Mouse (Mus musculus) neural tube, embryonic 15.5 days (tissue): Measurements from ENCODE around the gene Zfp9. TPM values are rescaled to one million over a fixed set of nuclear protein-coding genes. Genes with fewer than 3 reads are reported as not detected.

Experiments used
- ATAC-seq: fragments of 200-750 bp; cut with Nextera tagmentation; 2 replicates; pipeline ENCODE4 v1.8.0; 2017; ENCODE audit warnings: mild to moderate bottlenecking, moderate TSS enrichment, moderate library complexity; ENCODE audit not compliant: low FRiP score
- H3K27ac ChIP-seq: fragments of 300-500 bp; sonication (generic); replicated peaks from 2 replicates; pipeline ENCODE4 v1.5.1; 2015; ENCODE audit warnings: mild to moderate bottlenecking, inconsistent platforms
- H3K27me3 ChIP-seq: fragments of 300-500 bp; sonication (generic); replicated peaks from 2 replicates; pipeline ENCODE4 v1.6.1; 2015; ENCODE audit warnings: inconsistent platforms
- H3K36me3 ChIP-seq: fragments of 300-500 bp; sonication (generic); 2 replicates; pipeline ENCODE4 v1.6.1; 2015; ENCODE audit warnings: inconsistent platforms
- H3K4me1 ChIP-seq: fragments of 300-500 bp; sonication (generic); 2 replicates; pipeline ENCODE4 v1.6.1; 2015; ENCODE audit warnings: inconsistent platforms
- H3K4me2 ChIP-seq: fragments of 300-500 bp; sonication (generic); 2 replicates; pipeline ENCODE4 v1.6.1; 2015; ENCODE audit warnings: inconsistent platforms, mild to moderate bottlenecking, moderate library complexity
- H3K4me3 ChIP-seq: fragments of 300-500 bp; sonication (generic); replicated peaks from 2 replicates; pipeline ENCODE4 v1.5.1; 2015; ENCODE audit warnings: mild to moderate bottlenecking, inconsistent platforms
- H3K9ac ChIP-seq: fragments of 300-500 bp; sonication (generic); replicated peaks from 2 replicates; pipeline ENCODE4 v1.6.1; 2015; ENCODE audit warnings: mild to moderate bottlenecking, inconsistent platforms
- H3K9me3 ChIP-seq: fragments of 300-500 bp; sonication (generic); replicated peaks from 2 replicates; pipeline ENCODE4 v1.6.1; 2016; ENCODE audit warnings: inconsistent platforms
- WGBS: fragments of 180-500 bp; shearing (Covaris S2); methylation state at CpG from one replicate; pipeline ENCODE4 v1.1.7; 2015; ENCODE audit warnings: mixed read lengths; 5-methylcytosine and 5-hydroxymethylcytosine counted together
- microRNA-seq: library from miRNA; unstranded; fragments of <30 nt; microRNA quantifications from one replicate; pipeline ENCODE4, GENCODE M21; 2017
- polyA plus RNA-seq: library from polyadenylated mRNA; unstranded; fragments of >200 nt; fragmentation: Nextera tagmentation; extraction: Ambion mirVana; gene quantifications from 2 replicates; pipeline ENCODE4 v1.2.1, GENCODE M21; 2015

The Zfp9 gene
- polyA plus RNA-seq, 1 experiment from 2014 or later = 12.5 TPM

DNA sequence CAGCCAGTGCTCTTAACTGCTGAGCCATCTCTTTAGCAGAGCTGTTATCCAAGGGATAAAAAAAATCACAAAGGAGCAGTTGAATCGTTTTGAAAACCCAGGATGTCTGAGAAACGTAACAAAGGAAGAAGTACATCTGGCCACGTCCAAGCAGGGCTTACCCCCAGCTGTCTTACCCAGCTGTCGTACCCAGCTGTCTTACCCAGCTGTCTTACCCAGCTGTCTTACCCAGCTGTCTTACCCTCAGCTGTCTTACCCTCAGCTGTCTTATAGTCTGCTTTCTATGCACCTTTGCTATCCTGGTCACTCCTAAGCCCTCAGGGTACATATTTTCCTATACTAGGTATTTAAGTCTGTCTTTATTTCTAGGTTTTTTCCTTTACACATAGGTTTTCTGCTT is 47.6 kb downstream of the Zfp9 start:
- Histone ChIP-seq H3K4me1 (no peaks in the 10 kb centered on the region), H3K36me3 (peaks cover 56% of the 10 kb centered on the region), H3K4me2 (no peak overlapping the region), H3K27me3 (no peaks in the 10 kb centered on the region), H3K4me3 (no peak overlapping the region), H3K27ac (no peak overlapping the region), H3K9me3 (peaks cover 8% of the 10 kb centered on the region; the same call in 1 of the 2 replicates), H3K9ac (no peak overlapping the region)
- WGBS = 90% methylated on average over 4 of the region's 4 CpGs
- no peak for ATAC-seq

DNA sequence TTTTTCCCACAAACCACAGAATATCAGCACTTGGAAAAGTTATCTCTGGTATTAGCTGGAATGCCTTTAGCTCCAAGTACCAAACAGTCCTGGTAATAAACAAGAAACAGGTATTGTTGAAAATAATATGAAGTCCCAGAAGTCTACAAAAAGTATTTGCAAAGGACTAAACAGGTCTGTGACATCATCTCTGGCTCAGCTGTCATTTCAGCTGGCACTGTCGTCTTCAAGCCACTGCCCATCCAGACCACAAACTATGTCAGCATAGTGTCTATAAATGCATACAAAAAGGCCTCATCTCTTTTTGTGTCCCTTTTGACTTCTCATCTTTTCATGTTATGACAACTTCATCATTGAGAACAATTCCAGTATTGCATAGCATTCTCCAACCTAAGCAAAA is 52.5 kb downstream of the Zfp9 start:
- 97% methylated on average over 1 of the region's 1 CpGs for WGBS
- no peak for ATAC-seq
- no peak overlapping the region for H3K4me3 ChIP-seq
- no peak overlapping the region for H3K4me2 ChIP-seq
- no peaks in the 10 kb centered on the region for H3K27me3 ChIP-seq
- H3K9ac ChIP-seq = no peak overlapping the region
- peaks cover 8% of the 10 kb centered on the region; the same call in 1 of the 2 replicates for H3K9me3 ChIP-seq
- H3K4me1 ChIP-seq = no peaks in the 10 kb centered on the region
- no peak overlapping the region for H3K27ac ChIP-seq
- H3K36me3 ChIP-seq = peaks cover 45% of the 10 kb centered on the region

DNA sequence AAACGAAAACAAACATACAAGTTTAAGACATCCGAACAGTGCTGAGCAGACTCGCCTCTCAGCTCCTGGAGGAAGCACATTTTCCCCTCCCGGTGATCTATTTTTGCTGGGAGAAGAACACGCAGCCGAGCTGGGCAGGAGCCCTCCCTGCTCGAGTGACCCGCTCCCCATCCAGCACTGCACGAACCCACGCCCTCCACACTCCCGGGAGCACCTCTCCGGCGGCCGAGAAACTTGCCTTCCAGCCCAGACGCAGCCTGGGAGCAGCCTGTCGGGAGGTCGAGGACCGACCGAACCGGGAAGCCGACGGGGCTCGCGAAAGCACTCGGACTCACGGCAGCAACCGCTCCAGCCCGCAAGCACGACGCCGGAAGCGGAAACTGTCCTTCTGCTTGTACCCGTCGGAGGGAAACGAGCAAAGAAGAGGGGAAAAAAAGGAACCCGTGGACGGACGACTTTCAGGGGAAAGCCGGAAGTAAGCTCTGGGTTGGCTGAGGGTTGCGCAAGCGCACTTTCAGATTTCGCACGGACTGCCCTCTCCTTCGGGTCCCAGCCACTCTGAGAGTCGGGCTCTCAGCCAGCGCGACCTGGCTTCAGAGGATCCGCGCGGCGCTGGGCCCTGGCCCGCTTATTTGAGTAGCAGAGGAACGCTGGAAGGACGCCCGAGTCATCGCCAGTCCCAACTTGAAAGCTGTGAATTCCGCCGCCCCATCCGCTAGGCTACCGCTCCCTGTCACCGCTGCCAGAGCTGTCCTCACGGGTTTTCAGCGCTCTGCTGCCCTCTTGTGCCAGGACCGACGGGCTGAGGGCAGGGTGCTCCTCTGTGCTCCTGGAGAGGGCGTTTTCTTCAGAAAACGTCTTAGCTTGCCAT is 59.8 kb downstream of the Zfp9 start, which contains the start of gene Bms1:
Gene Bms1 (minus strand): TSS at position 425 of the 871 bp plus-strand sequence.
- H3K9ac ChIP-seq = peak within 1 kb of the TSS; percentile 96
- under 1% methylated on average over 67 of the region's 67 CpGs for WGBS
- H3K4me3 ChIP-seq = peak within 1 kb of the TSS; percentile 99
- no peaks in the 10 kb centered on the region for H3K9me3 ChIP-seq
- peak within 1 kb of the TSS; percentile 68 for H3K4me2 ChIP-seq
- peak within 1 kb of the TSS; percentile 89 for H3K27ac ChIP-seq
- H3K27me3 ChIP-seq = no peaks in the 10 kb centered on the region
- peaks cover 17% of the 10 kb centered on the region for H3K4me1 ChIP-seq
- peak; percentile 99 for ATAC-seq
- H3K36me3 ChIP-seq = peaks cover 28% of the 10 kb centered on the region

Small RNA genes lying within 50 kb of the gene (microRNA-seq; reads per million reads assigned to microRNA genes)
- not detected for gene Gm25953

Other genes starting within 250 kb of the Zfp9 start
- 18.4 and 24.0 TPM in 2 replicates for gene Bms1, start 59.8 kb downstream of the Zfp9 start, polyA plus RNA-seq
- 17.5 and 19.1 TPM in 2 replicates for gene Zfp248, start 23.8 kb downstream of the Zfp9 start, polyA plus RNA-seq
- 15.6 and 19.4 TPM in 2 replicates for gene Ankrd26, start 82.9 kb upstream of the Zfp9 start, polyA plus RNA-seq